Mouse (Mus musculus) neural tube, embryonic 13.5 days (tissue): ENCODE measurements around the gene Gm42791. TPM values are rescaled to one million over a fixed set of nuclear protein-coding genes. Genes with fewer than 3 reads are reported as not detected.

Source experiments
- ATAC-seq: fragments of 200-750 bp; cut with Nextera tagmentation; 2 replicates; pipeline ENCODE4 v1.8.0; 2017; ENCODE audit warnings: low read depth, mild to moderate bottlenecking, moderate TSS enrichment, moderate library complexity
- H3K27ac ChIP-seq: fragments of 300-500 bp; sonication (generic); replicated peaks from 2 replicates; pipeline ENCODE4 v1.5.1; 2015; ENCODE audit warnings: moderate library complexity, mild to moderate bottlenecking, inconsistent platforms
- H3K27me3 ChIP-seq: fragments of 300-500 bp; sonication (generic); 2 replicates; pipeline ENCODE4 v1.6.1; 2015; ENCODE audit warnings: mild to moderate bottlenecking, inconsistent platforms
- H3K36me3 ChIP-seq: fragments of 300-500 bp; sonication (generic); 2 replicates; pipeline ENCODE4 v1.6.1; 2015; ENCODE audit warnings: mild to moderate bottlenecking, inconsistent platforms
- H3K4me1 ChIP-seq: fragments of 300-500 bp; sonication (generic); replicated peaks from 2 replicates; pipeline ENCODE4 v1.6.1; 2015; ENCODE audit warnings: inconsistent platforms
- H3K4me2 ChIP-seq: fragments of 300-500 bp; sonication (generic); 2 replicates; pipeline ENCODE4 v1.6.1; 2015; ENCODE audit warnings: inconsistent platforms, mild to moderate bottlenecking, moderate library complexity
- H3K4me3 ChIP-seq: fragments of 300-500 bp; sonication (generic); 2 replicates; pipeline ENCODE4 v1.5.1; 2015; ENCODE audit warnings: mild to moderate bottlenecking, inconsistent platforms
- H3K9ac ChIP-seq: fragments of 300-500 bp; sonication (generic); 2 replicates; pipeline ENCODE4 v1.6.1; 2015; ENCODE audit warnings: moderate library complexity, mild to moderate bottlenecking, inconsistent platforms
- H3K9me3 ChIP-seq: fragments of 300-500 bp; sonication (generic); 2 replicates; pipeline ENCODE4 v1.6.1; 2016; ENCODE audit warnings: inconsistent platforms
- WGBS: fragments of 180-500 bp; shearing (Covaris S2); methylation state at CpG from one replicate; pipeline ENCODE4 v1.1.7; 2015; 5-methylcytosine and 5-hydroxymethylcytosine counted together
- polyA plus RNA-seq: library from polyadenylated mRNA; unstranded; fragments of >200 nt; fragmentation: Nextera tagmentation; extraction: Ambion mirVana; gene quantifications from 2 replicates; pipeline ENCODE4 v1.2.1, GENCODE M21; 2015

The Gm42791 gene
- polyA plus RNA-seq, 1 experiment from 2014 or later: 0.74 TPM

DNA sequence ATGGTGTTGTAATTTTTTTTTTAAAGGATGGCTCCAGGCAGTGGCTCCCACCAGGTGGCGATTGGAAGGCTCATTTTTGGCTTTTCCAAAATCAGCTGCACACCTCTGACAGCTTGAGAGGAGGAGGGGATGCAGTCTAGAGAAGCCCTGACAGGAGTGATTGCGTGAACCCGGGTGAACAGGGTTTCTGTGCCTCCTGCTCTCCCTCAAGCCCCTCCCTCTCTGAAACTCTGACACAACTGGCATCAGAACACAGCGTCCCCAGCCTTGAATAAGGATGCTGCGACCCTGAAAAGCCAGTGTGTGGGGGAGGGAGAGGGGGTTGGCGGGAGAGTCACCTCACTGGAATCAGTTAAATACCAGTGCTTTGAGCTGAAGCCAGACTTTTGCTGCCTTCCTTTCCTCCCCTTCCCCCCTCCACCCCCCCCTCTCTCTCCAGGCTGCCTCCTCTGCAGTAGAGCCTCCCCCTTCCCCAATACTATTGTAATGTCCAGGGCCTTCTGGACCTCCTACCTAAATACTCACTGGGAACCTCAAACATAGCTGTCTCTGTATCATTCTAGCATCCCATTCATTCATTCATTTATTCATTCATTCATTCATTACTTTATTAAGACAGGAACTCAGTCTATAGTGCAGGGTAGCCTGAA lies 21.8 kb downstream of the Gm42791 start:
- ATAC-seq: peak; percentile 40; the same call in 1 of the 2 replicates
- Histone ChIP-seq H3K4me3 (no peak overlapping the region), H3K4me2 (no peak overlapping the region), H3K9me3 (no peaks in the 10 kb centered on the region), H3K9ac (0 out of 2 replicates have a peak overlapping the region, but pooled peaks have one; percentile 22), H3K4me1 (peaks cover 22% of the 10 kb centered on the region), H3K36me3 (no peaks in the 10 kb centered on the region), H3K27ac (no peak overlapping the region), H3K27me3 (no peaks in the 10 kb centered on the region)
- 8% methylated on average over 6 of the region's 6 CpGs for WGBS

DNA sequence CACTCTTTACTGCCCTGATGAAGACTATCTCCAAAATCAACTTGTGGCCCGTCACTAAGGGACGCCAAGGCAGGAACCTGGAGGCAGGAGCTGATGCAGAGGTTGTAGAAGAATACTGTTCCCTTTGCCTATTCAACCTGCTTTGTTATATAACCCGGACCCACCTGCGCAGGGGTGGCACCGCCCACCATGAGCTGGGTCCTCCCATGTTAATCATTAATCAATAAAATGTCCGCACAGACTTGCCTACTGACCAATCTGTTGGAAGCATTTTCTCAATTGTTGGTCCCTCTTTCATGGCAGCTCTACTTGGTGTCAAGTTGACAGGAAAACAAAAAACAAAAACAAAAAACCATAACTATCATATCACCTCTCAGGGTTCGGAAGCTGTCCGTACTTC lies 22.8 kb downstream of the Gm42791 start:
- WGBS: 92% methylated on average over 8 of the region's 8 CpGs

DNA sequence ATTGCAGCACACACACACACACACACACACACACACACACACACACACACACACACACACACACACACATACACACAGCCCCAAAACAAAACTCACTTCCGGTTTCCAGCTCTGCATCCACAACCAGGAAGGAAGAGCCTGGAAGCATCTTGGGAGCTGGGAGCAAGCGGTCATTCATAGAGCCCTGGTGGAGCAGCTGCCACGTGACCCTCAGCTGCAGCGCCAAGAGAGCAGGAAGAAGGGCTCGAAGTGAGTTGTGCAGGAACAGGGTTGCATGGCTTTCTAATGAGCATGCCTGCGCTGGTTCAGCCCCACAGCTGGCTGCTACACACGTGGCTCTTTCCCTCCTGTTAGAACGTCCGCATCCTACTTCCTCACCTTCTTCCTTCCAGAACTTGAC lies 25.3 kb downstream of the Gm42791 start:
- Histone ChIP-seq H3K4me1 (peaks cover 41% of the 10 kb centered on the region), H3K36me3 (no peaks in the 10 kb centered on the region), H3K9ac (no peak overlapping the region), H3K4me2 (no peak overlapping the region), H3K27me3 (no peaks in the 10 kb centered on the region), H3K9me3 (no peaks in the 10 kb centered on the region), H3K27ac (no peak overlapping the region), H3K4me3 (no peak overlapping the region)
- ATAC-seq: no peak
- 67% methylated on average over 9 of the region's 9 CpGs for WGBS

More for the DNA sequence above, 22.8 kb downstream of the Gm42791 start:
- Histone ChIP-seq H3K9me3 (no peaks in the 10 kb centered on the region), H3K36me3 (no peaks in the 10 kb centered on the region), H3K27ac (no peak overlapping the region), H3K9ac (no peak overlapping the region), H3K4me1 (peaks cover 16% of the 10 kb centered on the region), H3K4me3 (no peak overlapping the region), H3K4me2 (no peak overlapping the region), H3K27me3 (no peaks in the 10 kb centered on the region)
- no peak for ATAC-seq

DNA sequence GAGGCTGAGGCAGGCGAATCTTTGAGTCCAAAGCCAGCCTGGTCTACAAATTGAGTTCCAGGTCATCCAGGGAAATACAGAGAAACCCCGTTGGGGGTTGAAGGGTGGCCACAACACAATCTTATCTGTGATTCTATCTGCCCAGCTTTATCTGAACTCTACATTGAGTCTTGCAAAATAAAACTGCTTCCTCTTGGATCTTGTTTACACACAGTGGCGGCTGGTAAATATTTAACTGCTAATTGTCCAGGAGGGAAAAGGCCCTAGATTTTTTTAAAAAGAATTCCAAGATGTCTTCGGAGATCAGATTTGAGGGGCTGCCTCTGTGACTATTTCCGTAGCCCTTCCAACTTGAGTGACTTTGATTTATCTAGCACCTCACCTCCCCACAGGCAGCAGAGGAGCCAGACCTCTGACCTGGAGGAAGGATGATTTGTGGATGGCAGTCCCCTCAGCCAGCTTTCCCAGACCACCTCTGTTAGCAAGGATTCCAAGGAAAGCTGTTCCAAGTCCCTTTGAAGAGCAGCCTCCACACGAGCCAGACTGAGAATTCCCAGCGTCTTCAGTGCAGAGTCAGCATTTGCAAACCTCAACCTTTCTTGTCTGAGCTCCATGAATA lies 25.9 kb downstream of the Gm42791 start:
- no peak overlapping the region for H3K27ac ChIP-seq
- ATAC-seq: no peak
- no peak overlapping the region for H3K4me2 ChIP-seq
- no peak overlapping the region for H3K4me3 ChIP-seq
- H3K9ac ChIP-seq: no peak overlapping the region
- no peaks in the 10 kb centered on the region for H3K27me3 ChIP-seq
- H3K4me1 ChIP-seq: peaks cover 44% of the 10 kb centered on the region
- no peaks in the 10 kb centered on the region for H3K9me3 ChIP-seq
- H3K36me3 ChIP-seq: no peaks in the 10 kb centered on the region
- WGBS: 64% methylated on average over 7 of the region's 7 CpGs

DNA sequence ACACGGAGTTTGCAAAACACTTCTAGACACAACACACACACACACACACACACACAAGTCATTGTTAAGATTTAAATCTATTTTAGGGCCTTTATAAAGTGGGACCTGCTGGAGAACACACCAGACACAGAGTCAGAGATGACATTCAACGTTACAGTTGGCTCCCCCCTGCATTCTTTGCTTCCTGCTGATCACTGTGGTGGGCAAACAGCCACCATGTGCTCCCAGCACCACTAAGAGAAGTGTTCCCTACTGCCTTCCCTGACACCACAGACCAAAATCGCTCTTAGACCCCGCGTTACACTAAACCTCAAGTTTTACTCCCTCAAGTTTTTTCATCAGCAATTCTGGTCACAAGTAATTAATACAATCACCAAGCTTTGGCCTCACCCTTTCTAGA lies 26.8 kb downstream of the Gm42791 start:
- peaks cover 40% of the 10 kb centered on the region for H3K4me1 ChIP-seq
- no peak overlapping the region for H3K4me3 ChIP-seq
- no peak overlapping the region for H3K9ac ChIP-seq
- H3K27ac ChIP-seq: no peak overlapping the region
- WGBS: 74% methylated on average over 5 of the region's 5 CpGs
- no peaks in the 10 kb centered on the region for H3K36me3 ChIP-seq
- no peaks in the 10 kb centered on the region for H3K9me3 ChIP-seq
- no peaks in the 10 kb centered on the region for H3K27me3 ChIP-seq
- no peak overlapping the region for H3K4me2 ChIP-seq
- no peak for ATAC-seq

- Histone ChIP-seq H3K4me2 (no peak overlapping the region), H3K4me1 (peaks cover 38% of the 10 kb centered on the region), H3K4me3 (no peak overlapping the region), H3K36me3 (no peaks in the 10 kb centered on the region), H3K9ac (no peak overlapping the region), H3K27me3 (no peaks in the 10 kb centered on the region), H3K27ac (peak overlapping the region; percentile 66), H3K9me3 (no peaks in the 10 kb centered on the region)
- peak; percentile 9; the same call in 1 of the 2 replicates for ATAC-seq
- 68% methylated on average over 6 of the region's 6 CpGs for WGBS
Measured at GRCm38 (mm10) chr5:148966395-148966794, 28.6 kb downstream of the Gm42791 start.

DNA sequence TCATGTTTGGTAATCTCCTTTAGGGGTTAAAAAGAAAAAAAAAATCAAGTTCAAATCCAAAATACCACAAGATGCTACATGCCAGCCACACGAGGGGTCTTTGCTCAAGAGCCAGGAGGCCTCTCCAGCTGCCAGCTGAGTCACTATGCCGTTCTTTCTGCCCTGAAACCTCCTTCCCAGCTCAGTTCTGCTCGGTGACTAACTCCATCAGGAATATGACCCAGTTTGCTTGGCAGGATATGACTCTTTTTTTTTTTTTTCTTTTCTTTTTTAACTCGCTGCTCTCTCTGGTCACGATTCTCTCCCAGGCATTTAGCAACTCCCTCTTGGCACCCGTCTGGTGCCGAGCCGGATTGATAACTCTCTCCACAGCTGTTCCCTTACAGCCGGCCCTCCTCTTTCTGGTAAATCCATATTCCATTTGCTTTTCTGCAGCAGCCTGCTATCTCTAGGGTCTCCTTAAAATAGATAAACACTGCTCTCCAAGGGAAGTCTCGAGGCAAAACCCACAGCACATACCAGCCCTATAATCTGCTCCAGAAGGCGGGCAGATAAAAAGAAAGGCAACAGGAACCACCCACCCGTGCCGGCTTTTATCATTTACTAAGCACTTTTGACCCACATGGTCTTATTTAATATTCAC lies 29.1 kb downstream of the Gm42791 start:
- 23% methylated on average over 13 of the region's 13 CpGs for WGBS
- H3K4me2 ChIP-seq: no peak overlapping the region
- H3K4me3 ChIP-seq: no peak overlapping the region
- no peaks in the 10 kb centered on the region for H3K9me3 ChIP-seq
- H3K27me3 ChIP-seq: no peaks in the 10 kb centered on the region
- no peaks in the 10 kb centered on the region for H3K36me3 ChIP-seq
- ATAC-seq: peak; percentile 68
- H3K9ac ChIP-seq: no peak overlapping the region
- peak overlapping the region; percentile 66 for H3K27ac ChIP-seq
- peaks cover 38% of the 10 kb centered on the region for H3K4me1 ChIP-seq

GRCm38 (mm10) chr5:148965089-148965591 lies 29.8 kb downstream of the Gm42791 start:
- no peak overlapping the region for H3K4me3 ChIP-seq
- WGBS: 80% methylated on average over 15 of the region's 15 CpGs
- H3K4me2 ChIP-seq: no peak overlapping the region
- H3K36me3 ChIP-seq: no peaks in the 10 kb centered on the region
- no peaks in the 10 kb centered on the region for H3K9me3 ChIP-seq
- H3K9ac ChIP-seq: no peak overlapping the region
- H3K27me3 ChIP-seq: no peaks in the 10 kb centered on the region
- peak overlapping the region; percentile 66 for H3K27ac ChIP-seq
- ATAC-seq: no peak
- peaks cover 40% of the 10 kb centered on the region for H3K4me1 ChIP-seq

DNA sequence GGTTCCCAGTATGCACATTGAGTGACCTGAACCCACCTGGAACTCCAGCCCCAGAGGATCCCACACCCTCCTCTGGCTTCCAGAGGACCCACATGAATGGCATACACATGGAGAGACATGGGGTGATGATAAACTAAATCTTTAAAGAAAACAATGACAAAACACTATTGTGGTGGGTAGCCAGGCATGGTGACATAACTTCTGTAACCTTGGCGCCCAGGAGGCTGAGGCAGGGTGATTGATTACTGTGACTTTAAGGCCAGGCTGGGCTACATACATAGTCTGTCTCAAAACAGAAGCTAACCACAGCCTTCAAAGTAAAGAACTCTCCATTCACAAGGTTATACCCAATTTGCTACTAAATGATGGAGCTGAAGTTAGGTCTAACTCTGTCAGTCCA lies 30.7 kb downstream of the Gm42791 start:
- Histone ChIP-seq H3K4me3 (no peak overlapping the region), H3K9ac (no peak overlapping the region), H3K36me3 (no peaks in the 10 kb centered on the region), H3K9me3 (no peaks in the 10 kb centered on the region), H3K4me2 (no peak overlapping the region), H3K4me1 (peaks cover 44% of the 10 kb centered on the region), H3K27me3 (no peaks in the 10 kb centered on the region), H3K27ac (no peak overlapping the region)
- 70% methylated on average over 1 of the region's 1 CpGs for WGBS
- ATAC-seq: no peak

DNA sequence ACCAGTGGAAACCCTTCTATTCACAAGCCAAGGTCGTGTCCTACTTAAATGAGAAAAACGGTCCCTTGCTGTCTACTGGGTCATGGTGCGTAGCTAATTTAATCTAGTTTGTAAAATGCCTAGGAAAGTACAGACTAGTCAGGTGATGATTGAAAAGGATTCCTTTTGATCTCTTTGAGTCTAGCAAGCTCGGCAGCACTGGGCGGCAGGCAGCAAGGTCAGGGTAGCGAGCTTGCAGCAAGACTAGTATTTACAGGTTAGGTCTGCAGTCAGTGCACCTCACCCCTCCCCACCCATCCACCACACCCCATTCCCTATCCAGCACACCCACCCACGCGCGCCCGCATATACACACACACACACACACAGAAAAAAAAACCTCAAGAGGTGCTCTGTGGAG lies 34.7 kb downstream of the Gm42791 start:
- Histone ChIP-seq H3K27me3 (0 out of 2 replicates have a peak, but pooled peaks cover 6% of the 10 kb centered on the region), H3K9me3 (no peaks in the 10 kb centered on the region), H3K9ac (no peak overlapping the region), H3K36me3 (no peaks in the 10 kb centered on the region), H3K4me3 (no peak overlapping the region), H3K4me2 (peak overlapping the region; percentile 81; the same call in 1 of the 2 replicates), H3K27ac (no peak overlapping the region), H3K4me1 (peaks cover 26% of the 10 kb centered on the region)
- 63% methylated on average over 10 of the region's 10 CpGs for WGBS
- ATAC-seq: no peak

DNA sequence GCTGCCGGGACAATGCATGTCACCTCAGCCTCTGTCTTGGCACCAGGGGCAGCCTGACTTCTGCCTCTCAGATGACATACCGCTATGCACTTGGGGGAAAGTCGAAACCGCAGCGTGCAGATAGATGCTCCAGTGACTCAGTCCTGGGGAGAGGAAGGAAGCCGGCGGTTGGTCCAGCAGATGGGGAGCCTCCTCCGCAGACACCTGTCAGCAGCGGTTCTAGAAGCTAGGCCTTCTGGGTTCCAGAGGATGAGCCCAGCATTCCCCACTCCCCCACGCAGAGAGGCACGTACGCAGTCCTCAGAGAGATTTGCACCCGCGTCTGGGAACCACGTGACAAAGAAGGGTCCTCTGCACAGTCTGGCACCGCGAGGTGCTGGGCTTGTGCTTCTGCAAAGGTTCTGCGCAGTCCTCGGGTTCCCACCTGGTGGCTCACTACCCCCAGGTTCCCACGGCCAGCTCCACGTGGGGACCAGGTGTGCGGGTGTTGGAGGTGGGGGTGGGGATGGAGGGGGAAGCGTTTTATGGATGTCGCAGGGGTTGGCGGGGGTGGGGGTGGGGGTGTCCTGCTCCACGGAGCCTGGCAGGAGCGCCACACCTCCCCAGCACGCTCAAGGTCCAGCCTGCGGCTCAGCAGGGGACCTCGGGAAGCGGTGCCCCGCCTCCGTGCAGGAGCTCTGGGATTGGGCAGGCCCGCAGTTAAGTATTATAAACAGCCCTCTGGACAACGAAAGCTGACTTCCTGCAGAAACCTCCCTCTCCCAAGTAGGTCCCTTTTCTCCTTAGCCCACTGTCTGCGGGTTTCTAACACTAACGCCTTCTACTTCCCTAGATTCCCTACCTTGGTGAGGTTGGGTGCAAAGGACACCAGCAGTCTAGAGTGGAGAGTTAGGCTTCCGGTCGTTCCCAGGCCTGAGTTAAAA lies 35.6 kb downstream of the Gm42791 start:
- no peaks in the 10 kb centered on the region for H3K9me3 ChIP-seq
- H3K9ac ChIP-seq: peak overlapping the region; percentile 66
- H3K36me3 ChIP-seq: no peaks in the 10 kb centered on the region
- H3K4me3 ChIP-seq: peak overlapping the region; percentile 39
- H3K27me3 ChIP-seq: 0 out of 2 replicates have a peak, but pooled peaks cover 6% of the 10 kb centered on the region
- H3K27ac ChIP-seq: no peak overlapping the region
- peaks cover 17% of the 10 kb centered on the region for H3K4me1 ChIP-seq
- WGBS: under 1% methylated on average over 39 of the region's 39 CpGs
- H3K4me2 ChIP-seq: peak overlapping the region; percentile 81
- peak; percentile 67 for ATAC-seq
